ENCODE assay signal across 9 mouse cellular contexts in the genomic region with DNA sequence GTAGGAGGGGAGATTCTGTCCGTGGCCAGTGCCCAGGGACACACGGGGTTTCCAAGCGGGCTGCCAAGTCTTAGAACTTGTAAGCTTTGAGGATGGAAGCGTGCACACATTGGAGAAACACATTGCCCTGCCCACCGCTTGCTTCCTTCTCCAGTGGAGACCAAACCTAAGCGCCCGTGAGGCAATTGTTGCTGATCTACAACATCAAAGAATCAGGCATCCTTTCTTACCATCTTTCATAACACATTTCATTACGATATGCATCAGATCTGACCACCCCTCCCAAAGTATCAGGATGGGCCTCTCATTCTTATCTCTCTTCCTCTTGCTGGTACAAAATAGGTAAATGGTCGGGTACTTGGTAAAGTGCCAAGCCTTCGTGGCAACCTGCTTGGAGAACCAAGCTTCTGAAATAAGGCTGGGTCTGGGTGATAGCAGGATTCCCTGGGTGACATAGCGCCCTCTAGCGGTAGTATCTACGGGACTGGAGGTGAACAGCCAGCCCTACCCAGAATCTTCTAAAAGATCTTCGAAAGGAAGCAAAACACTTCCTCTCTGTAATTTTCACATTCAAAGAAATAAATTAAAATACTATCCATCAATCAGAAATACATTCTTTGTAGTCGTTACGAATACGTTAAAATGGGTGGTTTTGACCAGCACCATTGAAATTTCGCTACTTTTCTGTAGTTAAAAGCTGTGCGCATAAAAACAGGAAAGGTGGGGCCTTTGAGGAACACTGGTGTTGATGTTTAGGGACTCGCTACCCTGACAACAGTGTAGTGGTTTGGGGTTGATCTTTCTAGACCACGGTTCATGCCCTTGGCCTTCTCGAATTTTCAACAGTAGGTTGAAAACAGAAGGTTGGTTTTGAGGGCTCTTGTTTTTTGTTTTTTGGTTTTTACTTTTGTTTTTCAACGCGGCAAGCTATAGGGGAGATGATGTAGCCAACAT. TPM values are rescaled to one million over a fixed set of nuclear protein-coding genes. Genes with fewer than 3 reads are reported as not detected.
DNase-seq lines count a peak whose midpoint lies in the region; ATAC-seq and TF ChIP-seq lines count a peak whose summit lies in the region.
"Had no signal": no experiment of that assay in that cellular context is flagged by ENCODE, and none has a peak within 500 bp of the region (broad histone marks: within the 10 kb centered on the region; RNA-seq: fewer than 3 reads in every experiment).

No protein-coding gene starts in this region.

- 0 out of 2 replicates have a peak, but pooled peaks cover 5% of the 10 kb centered on the region for H3K4me1 ChIP-seq in lung, embryonic 14.5 days (ENCODE audit: insufficient read depth)

- H3K27me3 ChIP-seq in lung, embryonic 14.5 days (ENCODE audit: insufficient read depth, low read length) = no peaks in the 10 kb centered on the region

- ATAC-seq in lung, embryonic 14.5 days (ENCODE audit: insufficient read depth) = no peak

- H3K36me3 ChIP-seq in lung, embryonic 14.5 days (ENCODE audit: insufficient read depth) = no peaks in the 10 kb centered on the region
- H3K36me3 ChIP-seq: heart, embryonic 13.5 days had no signal

- H3K27ac ChIP-seq in lung, embryonic 14.5 days (ENCODE audit: low read depth) = no peak overlapping the region
- H3K27ac ChIP-seq: heart, embryonic 13.5 days had no signal

- peak; percentile 48 for DNase-seq in ovary, postnatal 10 days (ENCODE audit: low spot score)
- no peak for DNase-seq in ovary, adult 18-20 months (ENCODE audit: low spot score)
- DNase-seq in brain, adult 2 months (ENCODE audit: low read depth, low spot score) = peak; percentile 80
- DNase-seq in frontal cortex, postnatal 25 days (ENCODE audit: low spot score in 2 of 2) = peak; percentile 51 to 62
- peak; percentile 82 to 86 for DNase-seq in kidney, postnatal 4 days
- peak; percentile 77 for DNase-seq in lung, embryonic 14.5 days
- peak; percentile 37 for DNase-seq in right cerebral cortex, postnatal 25 days
- DNase-seq in urinary bladder, postnatal 36 days (ENCODE audit: low spot score in 2 of 2) = peak; percentile 63 to 67

- 64% methylated on average over 24 of the region's 24 CpGs for WGBS in lung, embryonic 14.5 days

- no peak overlapping the region for H3K4me3 ChIP-seq in lung, embryonic 14.5 days (ENCODE audit: low read depth, low read length)
- H3K4me3 ChIP-seq: heart, embryonic 13.5 days had no signal

- H3K9ac ChIP-seq in lung, embryonic 14.5 days = no peak overlapping the region
- H3K9ac ChIP-seq: heart, embryonic 13.5 days had no signal

- no peak overlapping the region for H3K4me2 ChIP-seq in lung, embryonic 14.5 days
- H3K4me2 ChIP-seq: heart, embryonic 13.5 days had no signal

- H3K9me3 ChIP-seq in lung, embryonic 14.5 days (ENCODE audit: low read depth, low read length) = no peaks in the 10 kb centered on the region
- H3K9me3 ChIP-seq: heart, embryonic 13.5 days had no signal

- TF ChIP-seq CTCF in lung, embryonic 14.5 days (IDR thresholded peaks at IDR 0.05; ENCODE audit: low read depth) = peak; percentile 71

RNA-seq across cellular contexts. Expression of gene Tagap, which starts 2.1 kb away (rescaled TPM):
- 0.68 and 0.92 TPM in 2 replicates for polyA plus RNA-seq in lung, embryonic 14.5 days (2014; fragmentation: Nextera tagmentation; extraction: Ambion mirVana)

RNA-seq across cellular contexts. Expression of gene Rsph3a, which starts 17.6 kb away (rescaled TPM):
- 48.2 and 51.2 TPM in 2 replicates for polyA plus RNA-seq in lung, embryonic 14.5 days (2014; fragmentation: Nextera tagmentation; extraction: Ambion mirVana)
